Mouse (Mus musculus) neural tube, embryonic 14.5 days (tissue): ENCODE data around the gene Mymk. TPM values are rescaled to one million over a fixed set of nuclear protein-coding genes. Genes with fewer than 3 reads are reported as not detected.

Source experiments
- ATAC-seq: fragments of 200-750 bp; cut with Nextera tagmentation; 2 replicates; pipeline ENCODE4 v1.8.0; 2017; ENCODE audit warnings: low read depth, mild to moderate bottlenecking, moderate TSS enrichment, moderate library complexity
- H3K27ac ChIP-seq: fragments of 300-500 bp; sonication (generic); 2 replicates; pipeline ENCODE4 v1.5.1; 2014; ENCODE audit warnings: low read depth, mild to moderate bottlenecking, control low read depth, low read length, moderate library complexity, mixed read lengths
- H3K27me3 ChIP-seq: fragments of 300-500 bp; sonication (generic); 2 replicates; pipeline ENCODE4 v1.6.1; 2014; ENCODE audit warnings: low read length; ENCODE audit not compliant: control insufficient read depth, insufficient read depth
- H3K36me3 ChIP-seq: fragments of 300-500 bp; sonication (generic); 2 replicates; pipeline ENCODE4 v1.6.1; 2014; ENCODE audit warnings: low read length, mixed read lengths; ENCODE audit not compliant: control insufficient read depth, insufficient read depth
- H3K4me1 ChIP-seq: fragments of 300-500 bp; sonication (generic); 2 replicates; pipeline ENCODE4 v1.6.1; 2014; ENCODE audit warnings: low read length; ENCODE audit not compliant: control insufficient read depth, insufficient read depth
- H3K4me2 ChIP-seq: fragments of 300-500 bp; sonication (generic); 2 replicates; pipeline ENCODE4 v1.6.1; 2014; ENCODE audit warnings: mild to moderate bottlenecking, low read depth, low read length, control low read depth
- H3K4me3 ChIP-seq: fragments of 300-500 bp; sonication (generic); 2 replicates; pipeline ENCODE4 v1.5.1; 2014; ENCODE audit warnings: low read depth, low read length, control low read depth, mixed read lengths
- H3K9ac ChIP-seq: fragments of 300-500 bp; sonication (generic); replicated peaks from 2 replicates; pipeline ENCODE4 v1.6.1; 2014; ENCODE audit warnings: low read depth, mild to moderate bottlenecking, control low read depth, low read length, mixed read lengths
- H3K9me3 ChIP-seq: fragments of 300-500 bp; sonication (generic); 2 replicates; pipeline ENCODE4 v1.6.1; 2016; ENCODE audit warnings: low read length; ENCODE audit not compliant: control insufficient read depth
- WGBS: fragments of 180-500 bp; shearing (Covaris S2); extraction: QIAGEN DNeasy Blood & Tissue Kit; methylation state at CpG from one replicate; pipeline ENCODE4 v1.1.7; 2014; 5-methylcytosine and 5-hydroxymethylcytosine counted together
- polyA plus RNA-seq: library from polyadenylated mRNA; unstranded; fragments of >200 nt; fragmentation: Nextera tagmentation; extraction: Ambion mirVana; gene quantifications from 2 replicates; pipeline ENCODE4 v1.2.1, GENCODE M21; 2014

The Mymk gene
- 0.17 and 0.22 TPM in 2 replicates for polyA plus RNA-seq

DNA sequence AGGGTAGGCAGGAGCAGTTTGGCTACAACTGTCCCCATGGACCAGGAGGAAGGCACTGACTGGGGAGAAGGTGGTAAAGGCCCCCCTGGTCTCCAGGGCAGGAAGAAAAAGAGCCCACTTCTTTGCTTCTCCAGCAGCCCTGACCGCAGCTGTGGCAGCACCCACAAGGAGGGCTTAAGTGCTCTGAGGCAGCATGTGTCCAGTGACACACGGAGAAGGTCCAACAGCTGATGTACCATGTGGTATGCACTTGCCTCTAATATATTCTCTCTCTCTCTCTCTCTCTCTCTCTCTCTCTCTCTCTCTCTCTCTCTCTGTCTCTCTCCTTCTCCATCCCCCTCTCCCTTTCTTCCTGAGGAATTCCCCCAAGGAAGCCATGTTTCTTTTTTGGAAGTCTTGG lies at the start of gene Mymk:
Mymk (minus strand) TSS at position 202 of the 400 bp plus-strand sequence.
- Histone ChIP-seq H3K4me3 (no peak within 1 kb of the TSS), H3K4me1 (no peaks in the 10 kb centered on the region), H3K4me2 (no peak within 1 kb of the TSS), H3K9me3 (no peaks in the 10 kb centered on the region), H3K36me3 (no peaks in the 10 kb centered on the region), H3K27ac (no peak within 1 kb of the TSS), H3K27me3 (no peaks in the 10 kb centered on the region), H3K9ac (no peak within 1 kb of the TSS)
- 78% methylated on average over 2 of the region's 2 CpGs for WGBS
- ATAC-seq, result no peak

DNA sequence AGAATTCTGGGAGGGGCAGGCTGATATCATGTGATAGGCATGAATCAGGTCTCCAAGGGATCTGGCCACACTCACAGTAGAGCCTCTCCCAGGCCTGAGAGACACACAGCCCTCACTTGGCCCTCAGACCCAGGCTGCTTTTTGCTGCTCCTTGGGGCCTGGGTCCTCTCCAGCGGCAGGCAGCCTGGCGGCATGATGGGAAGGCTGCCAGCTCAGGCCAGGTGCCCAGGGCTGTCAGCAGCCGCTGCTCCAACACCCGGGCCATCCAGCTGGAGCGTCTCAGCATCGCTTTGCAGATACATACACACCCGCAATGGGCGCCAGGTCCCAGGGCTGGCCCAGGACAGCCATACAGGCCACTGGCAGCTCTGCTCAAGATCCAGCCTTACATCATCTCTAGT lies 48.3 kb upstream of the Mymk start:
- H3K4me2 ChIP-seq, result no peak overlapping the region
- H3K4me3 ChIP-seq, result no peak overlapping the region
- no peaks in the 10 kb centered on the region for H3K9me3 ChIP-seq
- WGBS, result 57% methylated on average over 8 of the region's 8 CpGs
- no peaks in the 10 kb centered on the region for H3K27me3 ChIP-seq
- H3K36me3 ChIP-seq, result no peaks in the 10 kb centered on the region
- peaks cover 19% of the 10 kb centered on the region for H3K4me1 ChIP-seq
- H3K9ac ChIP-seq, result no peak overlapping the region
- H3K27ac ChIP-seq, result no peak overlapping the region
- ATAC-seq, result no peak

DNA sequence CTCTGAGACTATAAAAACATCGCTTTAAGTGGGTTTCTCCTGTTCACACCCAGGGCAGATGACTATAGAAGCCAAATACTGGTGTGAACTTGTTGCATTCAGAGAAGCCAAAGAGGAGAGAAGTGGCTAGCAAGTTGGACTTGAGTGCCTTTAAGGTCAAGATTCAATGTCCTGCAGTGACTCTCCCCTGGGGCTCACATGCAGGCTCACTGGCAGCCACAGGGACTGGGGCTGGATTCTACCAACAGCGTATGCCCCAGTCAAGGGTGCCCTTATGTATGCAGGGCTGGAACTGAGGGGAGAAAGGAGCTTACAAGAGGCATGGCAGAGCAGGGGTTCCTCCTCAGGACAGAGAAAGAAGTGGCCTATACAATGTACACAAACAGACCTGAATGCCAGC lies 47.8 kb upstream of the Mymk start:
- Histone ChIP-seq H3K36me3 (no peaks in the 10 kb centered on the region), H3K4me3 (no peak overlapping the region), H3K27ac (no peak overlapping the region), H3K9ac (no peak overlapping the region), H3K27me3 (no peaks in the 10 kb centered on the region), H3K4me2 (no peak overlapping the region), H3K9me3 (no peaks in the 10 kb centered on the region), H3K4me1 (peaks cover 19% of the 10 kb centered on the region)
- ATAC-seq, result no peak
- WGBS, result 79% methylated on average over 2 of the region's 2 CpGs

DNA sequence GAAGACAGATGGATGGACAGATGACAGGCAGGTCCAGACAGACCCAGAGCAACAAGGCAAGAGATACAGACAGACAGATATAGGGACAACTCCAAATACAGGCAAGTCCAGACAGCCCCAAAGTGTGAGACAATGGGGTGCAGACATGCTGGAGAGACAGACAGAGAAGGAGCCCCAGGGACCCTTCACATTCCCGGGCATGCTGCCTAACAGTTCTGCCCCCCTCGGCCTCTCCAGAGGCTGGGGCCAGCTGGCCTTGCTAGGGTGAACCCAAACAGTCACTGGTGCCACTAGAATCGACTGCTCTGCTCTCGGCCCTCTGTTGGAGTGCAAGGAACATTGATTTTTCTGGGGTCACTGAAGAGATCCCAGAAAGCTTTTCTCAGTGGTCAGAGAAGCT lies 46.5 kb upstream of the Mymk start:
- ATAC-seq, result no peak
- 43% methylated on average over 4 of the region's 4 CpGs for WGBS
- Histone ChIP-seq H3K9ac (no peak overlapping the region), H3K4me2 (no peak overlapping the region), H3K27me3 (no peaks in the 10 kb centered on the region), H3K9me3 (no peaks in the 10 kb centered on the region), H3K27ac (no peak overlapping the region), H3K4me1 (peaks cover 19% of the 10 kb centered on the region), H3K4me3 (no peak overlapping the region), H3K36me3 (no peaks in the 10 kb centered on the region)

DNA sequence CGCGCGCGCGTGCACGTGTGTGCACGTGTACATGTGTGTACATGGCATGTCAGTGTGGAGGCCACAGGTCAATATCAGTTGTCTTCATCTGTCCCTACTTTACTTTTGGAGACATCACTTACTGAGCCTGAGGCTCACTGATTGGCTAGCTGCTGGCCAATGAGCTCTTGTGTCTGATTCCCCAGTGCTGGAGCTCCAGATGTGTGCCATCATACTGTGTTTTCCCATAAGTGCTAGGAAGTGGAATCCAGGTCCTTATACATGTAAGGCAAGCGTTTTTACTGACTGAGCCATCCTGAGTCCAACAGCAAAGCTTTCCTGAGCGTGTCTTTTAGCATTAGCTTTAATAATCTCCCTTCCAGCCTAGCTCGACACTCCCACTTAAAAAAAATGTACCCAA lies 42.2 kb upstream of the Mymk start:
- 93% methylated on average over 10 of the region's 10 CpGs for WGBS
- Histone ChIP-seq H3K9me3 (no peaks in the 10 kb centered on the region), H3K36me3 (no peaks in the 10 kb centered on the region), H3K27ac (no peak overlapping the region), H3K9ac (no peak overlapping the region), H3K27me3 (no peaks in the 10 kb centered on the region), H3K4me2 (no peak overlapping the region), H3K4me1 (no peaks in the 10 kb centered on the region), H3K4me3 (no peak overlapping the region)
- no peak for ATAC-seq

DNA sequence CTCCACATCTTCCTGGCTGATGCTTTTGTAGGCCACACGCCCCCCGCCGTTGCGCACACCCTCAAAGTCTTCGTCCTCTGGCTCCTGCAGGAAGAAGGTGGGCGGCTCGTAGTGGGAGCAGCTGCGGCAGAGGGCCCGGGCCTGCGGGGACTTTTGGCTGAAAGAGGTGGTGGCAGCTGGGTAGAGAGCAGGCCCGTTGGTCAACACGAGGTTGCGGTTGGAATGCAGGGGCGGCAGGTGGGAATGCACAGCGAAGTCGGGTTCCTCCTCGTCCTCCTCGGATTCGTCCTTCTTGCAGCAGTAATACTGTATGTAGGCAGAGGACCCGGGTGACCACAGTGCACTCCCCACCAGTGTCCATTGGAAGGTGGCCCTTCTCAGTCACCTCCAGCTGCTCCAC lies 40.6 kb upstream of the Mymk start:
- Histone ChIP-seq H3K27me3 (no peaks in the 10 kb centered on the region), H3K27ac (no peak overlapping the region), H3K9me3 (no peaks in the 10 kb centered on the region), H3K36me3 (no peaks in the 10 kb centered on the region), H3K4me1 (no peaks in the 10 kb centered on the region), H3K9ac (no peak overlapping the region), H3K4me2 (no peak overlapping the region), H3K4me3 (no peak overlapping the region)
- WGBS, result 80% methylated on average over 20 of the region's 20 CpGs
- no peak for ATAC-seq

DNA sequence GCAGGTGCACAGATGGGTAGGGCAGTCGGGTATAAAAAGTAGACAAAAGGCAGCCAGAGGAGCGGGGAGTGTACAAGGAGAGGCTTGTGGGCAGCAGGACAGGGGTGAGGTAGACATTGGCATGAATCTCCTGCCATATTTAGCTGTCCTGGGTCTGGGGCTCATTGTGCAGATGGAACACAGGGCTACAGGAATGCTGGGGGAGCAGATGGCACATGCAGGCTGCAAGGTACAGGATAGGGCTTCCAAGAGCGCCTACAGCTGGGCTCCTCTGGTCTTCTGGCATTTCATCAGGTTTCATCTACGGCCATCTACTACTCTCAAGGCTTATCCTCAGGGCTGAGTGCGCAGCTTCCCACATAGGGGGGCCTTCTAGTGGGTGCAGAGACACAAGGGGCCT lies 37.1 kb upstream of the Mymk start:
- Histone ChIP-seq H3K4me3 (no peak overlapping the region), H3K9ac (no peak overlapping the region), H3K27ac (no peak overlapping the region), H3K4me2 (no peak overlapping the region), H3K27me3 (no peaks in the 10 kb centered on the region), H3K9me3 (no peaks in the 10 kb centered on the region), H3K4me1 (no peaks in the 10 kb centered on the region), H3K36me3 (no peaks in the 10 kb centered on the region)
- 71% methylated on average over 5 of the region's 5 CpGs for WGBS
- no peak for ATAC-seq

DNA sequence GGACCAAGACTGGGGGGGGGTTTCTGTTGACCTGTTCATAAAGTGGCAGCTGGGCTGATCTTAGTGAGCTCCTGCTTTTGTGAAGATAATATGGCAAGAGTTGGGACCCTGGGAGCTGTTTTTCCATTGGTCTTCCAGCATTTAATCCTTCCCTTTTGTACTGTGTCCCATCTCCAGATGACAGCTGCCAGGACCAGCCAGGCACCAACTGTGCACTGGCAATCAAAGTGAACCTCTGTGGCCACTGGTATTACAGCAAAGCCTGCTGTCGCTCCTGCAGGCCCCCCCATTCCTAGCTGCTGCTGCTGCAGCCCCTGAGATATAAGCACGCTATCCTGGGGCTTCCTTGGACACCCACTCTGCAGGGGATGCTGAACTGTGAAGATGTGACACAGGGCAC lies 36.2 kb upstream of the Mymk start:
- no peak overlapping the region for H3K27ac ChIP-seq
- no peak overlapping the region for H3K4me3 ChIP-seq
- no peaks in the 10 kb centered on the region for H3K9me3 ChIP-seq
- no peak overlapping the region for H3K9ac ChIP-seq
- ATAC-seq, result no peak
- no peaks in the 10 kb centered on the region for H3K4me1 ChIP-seq
- H3K4me2 ChIP-seq, result no peak overlapping the region
- no peaks in the 10 kb centered on the region for H3K27me3 ChIP-seq
- WGBS, result 76% methylated on average over 2 of the region's 2 CpGs
- no peaks in the 10 kb centered on the region for H3K36me3 ChIP-seq

DNA sequence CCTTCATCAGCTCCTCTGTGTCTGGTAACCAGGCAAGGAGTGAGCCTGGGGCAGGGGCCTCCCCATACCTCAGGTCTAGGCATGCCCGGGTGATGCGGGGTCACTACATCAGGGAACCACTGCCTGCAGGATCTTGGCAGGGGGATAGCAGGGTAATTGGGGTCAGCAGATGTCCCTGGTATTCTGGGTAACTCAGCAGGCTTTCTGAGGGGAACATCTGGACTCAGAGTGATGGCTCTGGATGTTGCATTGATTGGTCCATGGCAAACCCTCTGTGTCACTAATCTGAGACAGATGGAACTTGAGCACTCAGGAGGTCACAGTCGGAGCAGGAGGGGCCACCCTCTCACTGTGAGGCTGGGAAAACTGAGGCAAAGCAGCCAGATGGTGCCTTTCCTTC lies 34.8 kb upstream of the Mymk start:
- Histone ChIP-seq H3K27ac (no peak overlapping the region), H3K36me3 (no peaks in the 10 kb centered on the region), H3K9ac (no peak overlapping the region), H3K27me3 (no peaks in the 10 kb centered on the region), H3K4me1 (no peaks in the 10 kb centered on the region), H3K9me3 (no peaks in the 10 kb centered on the region), H3K4me2 (no peak overlapping the region), H3K4me3 (no peak overlapping the region)
- WGBS, result 62% methylated on average over 3 of the region's 3 CpGs
- no peak for ATAC-seq

DNA sequence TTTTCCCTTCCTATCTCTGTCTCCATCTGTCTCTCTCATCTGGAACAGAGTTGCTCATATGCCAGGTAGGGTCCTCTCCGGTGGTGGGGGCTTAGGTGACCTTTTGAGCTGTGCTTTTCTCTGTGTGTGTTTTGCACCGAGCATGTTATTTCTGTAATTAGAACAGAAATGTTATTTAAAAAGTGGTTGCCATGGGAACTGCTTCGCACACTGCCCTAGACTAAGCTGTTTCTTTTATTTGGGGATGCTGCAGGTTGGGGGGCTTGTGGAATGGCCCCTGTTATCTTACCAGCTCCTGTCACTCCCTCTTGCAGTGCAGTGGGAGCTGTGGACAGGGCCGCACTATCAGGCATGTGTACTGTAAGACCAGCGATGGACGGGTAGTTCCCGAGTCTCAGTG lies 31.6 kb upstream of the Mymk start:
- no peak overlapping the region for H3K4me3 ChIP-seq
- no peaks in the 10 kb centered on the region for H3K36me3 ChIP-seq
- 60% methylated on average over 7 of the region's 7 CpGs for WGBS
- H3K27me3 ChIP-seq, result no peaks in the 10 kb centered on the region
- no peak for ATAC-seq
- H3K4me2 ChIP-seq, result no peak overlapping the region
- H3K9ac ChIP-seq, result no peak overlapping the region
- no peaks in the 10 kb centered on the region for H3K9me3 ChIP-seq
- no peak overlapping the region for H3K27ac ChIP-seq
- H3K4me1 ChIP-seq, result no peaks in the 10 kb centered on the region
